Mouse (Mus musculus) stomach, postnatal 0 days (tissue): ENCODE data around the gene Ubxn4.

Experiments
- CTCF ChIP-seq: IDR thresholded peaks from 2 replicates; pipeline ENCODE4 v1.5.1; 2016; ENCODE audit warnings: antibody characterized with exemption, low read depth, mild to moderate bottlenecking, moderate library complexity
- EP300 ChIP-seq: optimal IDR thresholded peaks from 2 replicates; pipeline ENCODE3; 2016; ENCODE audit warnings: antibody characterized with exemption

DNA sequence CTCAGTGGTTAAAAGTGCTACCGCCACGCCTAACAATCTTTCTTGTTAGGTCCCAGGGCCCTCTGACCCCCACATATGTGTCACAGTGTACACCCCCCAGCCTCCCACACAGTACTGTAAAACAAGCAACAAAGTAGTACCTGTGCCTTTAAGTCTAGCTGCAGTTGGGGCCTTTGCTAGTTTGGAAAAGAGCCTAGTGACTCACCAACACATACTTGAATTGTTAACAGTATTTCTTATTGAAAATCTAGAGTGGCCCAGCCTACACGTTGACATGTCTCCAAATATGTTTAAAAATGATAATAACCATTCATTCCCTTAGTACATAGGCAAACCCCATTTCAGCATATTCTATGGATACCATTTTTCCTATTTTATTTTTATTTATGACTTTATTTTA lies 27.0 kb downstream of the Ubxn4 start:
- no peak for TF ChIP-seq CTCF
- no peak for TF ChIP-seq EP300
